18 mouse cellular contexts compared by ENCODE assay signal in genomic region chr6:56732545-56732944, GRCm38 (mm10). TPM values are rescaled to one million over a fixed set of nuclear protein-coding genes. Genes with fewer than 3 reads are reported as not detected.
"Had no signal": no experiment of that assay in that cellular context is flagged by ENCODE, and none has a peak within 500 bp of the region (broad histone marks: within the 10 kb centered on the region; RNA-seq: fewer than 3 reads in every experiment).

No protein-coding gene starts in this region.

- H3K27ac ChIP-seq: left cerebral cortex, adult 2 months; limb, embryonic 10.5 days; liver, embryonic 15.5 days; midbrain, embryonic 10.5 days; neural tube, embryonic 13.5 days; stomach, postnatal 0 days had no signal

- H3K4me3 ChIP-seq: left cerebral cortex, adult 2 months; limb, embryonic 10.5 days; liver, embryonic 15.5 days; midbrain, embryonic 10.5 days; neural tube, embryonic 13.5 days had no signal

- ATAC-seq: lung, postnatal 0 days; midbrain, embryonic 16.5 days had no signal

- H3K9me3 ChIP-seq: limb, embryonic 10.5 days; liver, embryonic 15.5 days; midbrain, embryonic 10.5 days; neural tube, embryonic 13.5 days had no signal

- H3K4me2 ChIP-seq: liver, embryonic 11.5 days; liver, embryonic 15.5 days; neural tube, embryonic 13.5 days had no signal

- H3K27me3 ChIP-seq: liver, embryonic 15.5 days; neural tube, embryonic 13.5 days had no signal

- H3K9ac ChIP-seq: liver, embryonic 15.5 days; neural tube, embryonic 13.5 days had no signal

- H3K4me1 ChIP-seq: limb, embryonic 10.5 days; liver, embryonic 15.5 days; midbrain, embryonic 10.5 days; neural tube, embryonic 13.5 days had no signal

- DNase-seq: kidney, adult 9 months; kidney, postnatal 10 days; kidney, postnatal 4 days; lung, adult 2 months; lung, postnatal 4 days; retina, postnatal 1 day; right cerebral cortex, postnatal 14 days; thymus, postnatal 4 days had no signal

RNA-seq across cellular contexts. Expression of gene Lsm5, which starts 28.0 kb away (rescaled TPM):
- polyA plus RNA-seq: small intestine, adult 2 months had no signal
